Mouse (Mus musculus) testis, adult 2 months (tissue): Measurements from ENCODE around the gene Spdl1.

Source experiments
- CTCF ChIP-seq: fragments of 200-500 bp; IDR thresholded peaks from 2 replicates; pipeline ENCODE4 v1.5.1; 2012; ENCODE audit warnings: low read depth, mild to moderate bottlenecking, inconsistent platforms, low read length, moderate library complexity; ENCODE audit not compliant: control insufficient read depth, insufficient read depth, insufficient replicate concordance
- POLR2A ChIP-seq: fragments of 200-500 bp; IDR thresholded peaks from 2 replicates; pipeline ENCODE4 v1.6.1; 2012; ENCODE audit warnings: low read depth, mild to moderate bottlenecking, inconsistent platforms, low read length, moderate library complexity; ENCODE audit not compliant: control insufficient read depth

- TF ChIP-seq CTCF (no peak), POLR2A (no peak)
Observed at GRCm38 (mm10) chr11:34784864-34785263, 48.6 kb downstream of the Spdl1 start.
